Mouse (Mus musculus) heart, embryonic 14.5 days (tissue): ENCODE data around the gene Stard3. TPM values are rescaled to one million over a fixed set of nuclear protein-coding genes. Genes with fewer than 3 reads are reported as not detected.

ENCODE experiments used
- ATAC-seq: fragments of 200-750 bp; cut with Nextera tagmentation; 2 replicates; pipeline ENCODE4 v1.8.0; 2017; ENCODE audit warnings: low read depth, moderate TSS enrichment; ENCODE audit not compliant: insufficient number of reproducible peaks, insufficient read depth, low FRiP score
- H3K27ac ChIP-seq, 2 experiments: fragments of 200-500 bp in 1 of 2; fragments of 300-500 bp in 1 of 2; sonication (generic) in 1 of 2; replicated peaks in 1 of 2; 2 replicates each; pipeline ENCODE4 v1.5.1; 2012 to 2014; ENCODE audit warnings: low read depth in 2 of 2, low read length in 2 of 2, control low read depth in 1 of 2, mild to moderate bottlenecking in 1 of 2, mixed read lengths in 1 of 2; ENCODE audit not compliant: control insufficient read depth in 1 of 2, insufficient read depth in 1 of 2
- H3K27me3 ChIP-seq: fragments of 300-500 bp; sonication (generic); 2 replicates; pipeline ENCODE4 v1.6.1; 2014; ENCODE audit warnings: mild to moderate bottlenecking, low read length, control low read depth; ENCODE audit not compliant: control insufficient read depth, insufficient read depth
- H3K36me3 ChIP-seq: fragments of 300-500 bp; sonication (generic); 2 replicates; pipeline ENCODE4 v1.6.1; 2014; ENCODE audit warnings: mild to moderate bottlenecking, control low read depth, low read length, mixed read lengths; ENCODE audit not compliant: control insufficient read depth, insufficient read depth
- H3K4me1 ChIP-seq, 2 experiments: fragments of 200-500 bp in 1 of 2; fragments of 300-500 bp in 1 of 2; sonication (generic) in 1 of 2; 2 replicates each; pipeline ENCODE4 v1.6.1; 2012 to 2014; ENCODE audit warnings: low read length in 2 of 2, control low read depth in 1 of 2, mixed read lengths in 1 of 2; ENCODE audit not compliant: control insufficient read depth in 2 of 2, insufficient read depth in 2 of 2
- H3K4me2 ChIP-seq: fragments of 300-500 bp; sonication (generic); 2 replicates; pipeline ENCODE4 v1.6.1; 2014; ENCODE audit warnings: mild to moderate bottlenecking, low read length
- H3K4me3 ChIP-seq, 2 experiments: fragments of 200-500 bp in 1 of 2; fragments of 300-500 bp in 1 of 2; sonication (generic) in 1 of 2; 2 replicates each; pipeline ENCODE4 v1.5.1; 2012 to 2014; ENCODE audit warnings: low read length in 2 of 2, mild to moderate bottlenecking in 2 of 2, control low read depth in 1 of 2, low read depth in 1 of 2, moderate library complexity in 1 of 2; ENCODE audit not compliant: control insufficient read depth in 1 of 2, insufficient read depth in 1 of 2
- H3K9ac ChIP-seq: fragments of 300-500 bp; sonication (generic); 2 replicates; pipeline ENCODE4 v1.6.1; 2014; ENCODE audit warnings: mild to moderate bottlenecking, low read length
- H3K9me3 ChIP-seq: fragments of 300-500 bp; sonication (generic); 2 replicates; pipeline ENCODE4 v1.6.1; 2016; ENCODE audit warnings: low read length, control low read depth; ENCODE audit not compliant: control insufficient read depth
- WGBS: fragments of 180-500 bp; shearing (Covaris S2); extraction: QIAGEN DNeasy Blood & Tissue Kit; methylation state at CpG from one replicate; pipeline ENCODE4 v1.1.7; 2014; 5-methylcytosine and 5-hydroxymethylcytosine counted together
- polyA plus RNA-seq: library from polyadenylated mRNA; unstranded; fragments of >200 nt; fragmentation: Nextera tagmentation; extraction: Ambion mirVana; gene quantifications from 2 replicates; pipeline ENCODE4 v1.2.1, GENCODE M21; 2014

Gene Stard3
- polyA plus RNA-seq, 1 experiment from 2014 or later: 33.1 TPM

- Histone ChIP-seq H3K36me3 (peaks cover 6% of the 10 kb centered on the region), H3K27me3 (peaks cover 3% of the 10 kb centered on the region; the same call in 1 of the 2 replicates), H3K9ac (peak overlapping the region; percentile 64), H3K4me2 (peak overlapping the region; percentile 41), H3K27ac (peak overlapping the region; percentile 88 to 99), H3K4me3 (no peak overlapping the region), H3K4me1 (peaks cover 54 to 68% of the 10 kb centered on the region in 2 experiments), H3K9me3 (no peaks in the 10 kb centered on the region)
- WGBS: 20% methylated on average over 4 of the region's 4 CpGs
- ATAC-seq: no peak
These were observed 34.5 kb downstream of the Stard3 start for GRCm38 (mm10) chr11:98392645-98393044.

- 8% methylated on average over 6 of the region's 6 CpGs for WGBS
- peaks cover 11% of the 10 kb centered on the region for H3K36me3 ChIP-seq
- H3K27ac ChIP-seq: peak overlapping the region; percentile 98 to 99
- H3K4me3 ChIP-seq: no peak overlapping the region
- no peaks in the 10 kb centered on the region for H3K27me3 ChIP-seq
- H3K9me3 ChIP-seq: no peaks in the 10 kb centered on the region
- H3K9ac ChIP-seq: peak overlapping the region; percentile 64
- ATAC-seq: peak; percentile 66
- peak overlapping the region; percentile 41 for H3K4me2 ChIP-seq
- peaks cover 51 to 62% of the 10 kb centered on the region in 2 experiments for H3K4me1 ChIP-seq
These were observed 35.1 kb downstream of the Stard3 start for GRCm38 (mm10) chr11:98393317-98393716.

- H3K9ac ChIP-seq: peak overlapping the region; percentile 64; the same call in 1 of the 2 replicates
- peak overlapping the region; percentile 41 for H3K4me2 ChIP-seq
- H3K36me3 ChIP-seq: peaks cover 12% of the 10 kb centered on the region
- no peaks in the 10 kb centered on the region for H3K27me3 ChIP-seq
- peak; percentile 57 for ATAC-seq
- peak overlapping the region; percentile 98 to 99 for H3K27ac ChIP-seq
- no peaks in the 10 kb centered on the region for H3K9me3 ChIP-seq
- WGBS: 9% methylated on average over 6 of the region's 6 CpGs
- H3K4me3 ChIP-seq: no peak overlapping the region; a peak in 1 of 4 replicates
- H3K4me1 ChIP-seq: peaks cover 43 to 52% of the 10 kb centered on the region in 2 experiments
These were observed 36.1 kb downstream of the Stard3 start for GRCm38 (mm10) chr11:98394301-98394700.

- no peaks in the 10 kb centered on the region for H3K9me3 ChIP-seq
- H3K27ac ChIP-seq: peak overlapping the region; percentile 98 to 99
- peak; percentile 15 for ATAC-seq
- no peaks in the 10 kb centered on the region for H3K27me3 ChIP-seq
- WGBS: 10% methylated on average over 4 of the region's 4 CpGs
- H3K36me3 ChIP-seq: peaks cover 12% of the 10 kb centered on the region
- peak overlapping the region; percentile 41 for H3K4me2 ChIP-seq
- H3K4me3 ChIP-seq: no peak overlapping the region
- peaks cover 43 to 52% of the 10 kb centered on the region in 2 experiments for H3K4me1 ChIP-seq
- H3K9ac ChIP-seq: peak overlapping the region; percentile 38
These were observed 36.9 kb downstream of the Stard3 start for GRCm38 (mm10) chr11:98395041-98395440.

- Histone ChIP-seq H3K4me1 (peaks cover 29 to 37% of the 10 kb centered on the region in 2 experiments), H3K27ac (no peak overlapping the region), H3K4me3 (no peak overlapping the region), H3K36me3 (peaks cover 12% of the 10 kb centered on the region), H3K9me3 (no peaks in the 10 kb centered on the region), H3K9ac (no peak overlapping the region), H3K27me3 (no peaks in the 10 kb centered on the region), H3K4me2 (no peak overlapping the region)
- no peak for ATAC-seq
- 91% methylated on average over 7 of the region's 7 CpGs for WGBS
These were observed 39.8 kb downstream of the Stard3 start for GRCm38 (mm10) chr11:98397946-98398345.

GRCm38 (mm10) chr11:98400161-98400726 lies 42.1 kb downstream of the Stard3 start, which contains the start of gene Pgap3:
TSS of gene Pgap3 (minus strand) at chr11:98400490.
- no peaks in the 10 kb centered on the region for H3K9me3 ChIP-seq
- no peaks in the 10 kb centered on the region for H3K27me3 ChIP-seq
- peak; percentile 74 for ATAC-seq
- peak within 1 kb of the TSS; percentile 75 for H3K9ac ChIP-seq
- H3K4me1 ChIP-seq: peaks cover 10 to 16% of the 10 kb centered on the region in 2 experiments
- H3K27ac ChIP-seq: peak within 1 kb of the TSS; percentile 95 to 99
- peak within 1 kb of the TSS; percentile 63 to 98 for H3K4me3 ChIP-seq
- H3K4me2 ChIP-seq: peak within 1 kb of the TSS; percentile 87
- WGBS: under 1% methylated on average over 40 of the region's 40 CpGs
- peaks cover 12% of the 10 kb centered on the region for H3K36me3 ChIP-seq

GRCm38 (mm10) chr11:98400816-98401215 lies 42.6 kb downstream of the Stard3 start:
- Histone ChIP-seq H3K9me3 (no peaks in the 10 kb centered on the region), H3K4me2 (peak overlapping the region; percentile 87), H3K36me3 (peaks cover 12% of the 10 kb centered on the region), H3K4me3 (peak overlapping the region; percentile 63 to 98; a peak in 3 of 4 replicates), H3K27me3 (no peaks in the 10 kb centered on the region), H3K27ac (peak overlapping the region; percentile 95 to 99; a peak in 3 of 4 replicates), H3K4me1 (peaks cover 7 to 14% of the 10 kb centered on the region in 2 experiments), H3K9ac (peak overlapping the region; percentile 75)
- no peak for ATAC-seq
- 60% methylated on average over 3 of the region's 3 CpGs for WGBS
